Mouse (Mus musculus) megakaryocyte, embryonic 14.5 days (primary cell): Measurements from ENCODE around the gene Igf2bp1. TPM values are rescaled to one million over a fixed set of nuclear protein-coding genes. Genes with fewer than 3 reads are reported as not detected.

Source experiments
- H3K27me3 ChIP-seq: replicated peaks from 2 replicates; pipeline ENCODE3; 2012; ENCODE audit warnings: inconsistent platforms
- H3K36me3 ChIP-seq: replicated peaks from 2 replicates; pipeline ENCODE3; 2012; ENCODE audit warnings: low read length, inconsistent platforms, mixed read lengths
- H3K4me1 ChIP-seq: 2 replicates; pipeline ENCODE4 v1.6.1; 2012; ENCODE audit warnings: inconsistent platforms
- H3K4me3 ChIP-seq: replicated peaks from 2 replicates; pipeline ENCODE3; 2012; ENCODE audit warnings: moderate library complexity, mild to moderate bottlenecking, inconsistent platforms
- H3K9me3 ChIP-seq: 2 replicates; pipeline ENCODE4 v1.6.1; 2012; ENCODE audit warnings: inconsistent platforms
- FLI1 ChIP-seq: IDR thresholded peaks from 2 replicates; pipeline ENCODE4 v1.6.1; 2012; ENCODE audit warnings: low read length, inconsistent platforms, mixed read lengths
- GATA1 ChIP-seq: IDR thresholded peaks from 3 replicates; pipeline ENCODE4 v1.6.1; 2012; ENCODE audit warnings: mixed read lengths, low read length, inconsistent platforms, borderline replicate concordance
- polyA plus RNA-seq: library from polyadenylated mRNA; stranded (reverse); fragments of >175 nt; gene quantifications from 2 replicates; pipeline ENCODE4 v1.2.3, GENCODE M21; 2012; ENCODE audit warnings: low replicate concordance; ENCODE audit not compliant: insufficient read depth

Igf2bp1 gene
- polyA plus RNA-seq, 1 experiment, result 0.06 TPM

- no peaks in the 10 kb centered on the region for H3K9me3 ChIP-seq
- TF ChIP-seq FLI1 (no peak), GATA1 (no peak)
- H3K36me3 ChIP-seq, result no peaks in the 10 kb centered on the region
- peaks cover 32% of the 10 kb centered on the region for H3K4me1 ChIP-seq
- peaks cover 73% of the 10 kb centered on the region for H3K27me3 ChIP-seq
- no peak overlapping the region for H3K4me3 ChIP-seq
These were observed 3.1 kb upstream of the Igf2bp1 start for GRCm38 (mm10) chr11:96008827-96009226.

GRCm38 (mm10) chr11:96007516-96008235, 1.9 kb upstream of the Igf2bp1 start:
- Histone ChIP-seq H3K27me3 (peaks cover 76% of the 10 kb centered on the region), H3K36me3 (no peaks in the 10 kb centered on the region), H3K9me3 (no peaks in the 10 kb centered on the region), H3K4me3 (peak overlapping the region; percentile 65), H3K4me1 (peaks cover 32% of the 10 kb centered on the region)
- no peak for TF ChIP-seq GATA1
- TF ChIP-seq FLI1, result no peak

GRCm38 (mm10) chr11:96006852-96007515, 1.2 kb upstream of the Igf2bp1 start:
- H3K27me3 ChIP-seq, result peaks cover 78% of the 10 kb centered on the region

GRCm38 (mm10) chr11:96006367-96006851, 669 bp upstream of the Igf2bp1 start:
- H3K9me3 ChIP-seq, result no peaks in the 10 kb centered on the region
- H3K27me3 ChIP-seq, result peaks cover 81% of the 10 kb centered on the region
- TF ChIP-seq GATA1, result no peak
- TF ChIP-seq FLI1, result no peak
- peaks cover 32% of the 10 kb centered on the region for H3K4me1 ChIP-seq
- peak overlapping the region; percentile 69 for H3K4me3 ChIP-seq
- no peaks in the 10 kb centered on the region for H3K36me3 ChIP-seq

More at GRCm38 (mm10) chr11:96006852-96007515, 1.2 kb upstream of the Igf2bp1 start:
- Histone ChIP-seq H3K4me1 (peaks cover 32% of the 10 kb centered on the region), H3K36me3 (no peaks in the 10 kb centered on the region), H3K9me3 (no peaks in the 10 kb centered on the region), H3K4me3 (peak overlapping the region; percentile 69)
- TF ChIP-seq GATA1, result no peak
- TF ChIP-seq FLI1, result no peak

- H3K9me3 ChIP-seq, result no peaks in the 10 kb centered on the region
- peaks cover 32% of the 10 kb centered on the region for H3K4me1 ChIP-seq
- peaks cover 86% of the 10 kb centered on the region for H3K27me3 ChIP-seq
- peak overlapping the region; percentile 82 for H3K4me3 ChIP-seq
- H3K36me3 ChIP-seq, result no peaks in the 10 kb centered on the region
- no peak for TF ChIP-seq FLI1
- TF ChIP-seq GATA1, result no peak
These were observed 842 bp downstream of the Igf2bp1 start for GRCm38 (mm10) chr11:96004793-96005402.

GRCm38 (mm10) chr11:96003969-96004792, 1.6 kb downstream of the Igf2bp1 start:
- Histone ChIP-seq H3K4me3 (peak overlapping the region; percentile 82), H3K27me3 (peaks cover 87% of the 10 kb centered on the region), H3K36me3 (no peaks in the 10 kb centered on the region), H3K9me3 (no peaks in the 10 kb centered on the region), H3K4me1 (peaks cover 32% of the 10 kb centered on the region)
- no peak for TF ChIP-seq FLI1
- TF ChIP-seq GATA1, result no peak

GRCm38 (mm10) chr11:96003100-96003900, 2.4 kb downstream of the Igf2bp1 start:
- Histone ChIP-seq H3K27me3 (peaks cover 88% of the 10 kb centered on the region), H3K36me3 (no peaks in the 10 kb centered on the region), H3K9me3 (no peaks in the 10 kb centered on the region), H3K4me1 (peaks cover 32% of the 10 kb centered on the region), H3K4me3 (no peak overlapping the region)
- TF ChIP-seq FLI1 (no peak), GATA1 (no peak)

- Histone ChIP-seq H3K27me3 (peaks cover 67% of the 10 kb centered on the region), H3K4me1 (no peaks in the 10 kb centered on the region), H3K36me3 (no peaks in the 10 kb centered on the region), H3K9me3 (peaks cover 9% of the 10 kb centered on the region), H3K4me3 (no peak overlapping the region)
- TF ChIP-seq GATA1 (no peak), FLI1 (no peak)
These were observed 11.6 kb downstream of the Igf2bp1 start for GRCm38 (mm10) chr11:95994151-95994550.
